Mouse (Mus musculus): ENCODE results near the gene Shcbp1l.

- TF ChIP-seq CTCF (IDR thresholded peaks at IDR 0.05; ENCODE audit: extremely low read depth, insufficient read depth, insufficient read length, insufficient replicate concordance) (no peak), POLR2A (IDR thresholded peaks at IDR 0.05; ENCODE audit: low read depth, low read length) (no peak)
These were observed 7.4 kb downstream of the Shcbp1l start for GRCm38 (mm10) chr1:153432329-153432728.

Data from spleen, adult 2 months (tissue).